Comparison of ENCODE assay signal across 13 mouse cellular contexts in genomic region chr2:161185122-161185521, GRCm38 (mm10).
DNase-seq lines count a peak whose midpoint lies in the region; ATAC-seq and TF ChIP-seq lines count a peak whose summit lies in the region.
"Had no signal": no experiment of that assay in that cellular context is flagged by ENCODE, and none has a peak within 500 bp of the region (broad histone marks: within the 10 kb centered on the region; RNA-seq: fewer than 3 reads in every experiment).

No protein-coding gene starts in this region.

- H3K4me3 ChIP-seq in hindbrain, embryonic 11.5 days (ENCODE audit: low read depth, low read length), result no peak overlapping the region
- H3K4me3 ChIP-seq in hindbrain, embryonic 16.5 days (ENCODE audit: low read length), result no peak overlapping the region
- no peak overlapping the region for H3K4me3 ChIP-seq in midbrain, postnatal 0 days (ENCODE audit: low read depth, low read length)
- H3K4me3 ChIP-seq in midbrain, embryonic 11.5 days (ENCODE audit: low read depth, low read length), result no peak overlapping the region
- H3K4me3 ChIP-seq in stomach, postnatal 0 days (ENCODE audit: low read depth, low read length), result no peak overlapping the region
- H3K4me3 ChIP-seq: hindbrain, embryonic 13.5 days; liver, embryonic 13.5 days had no signal

- H3K27me3 ChIP-seq in hindbrain, embryonic 11.5 days (ENCODE audit: control insufficient read depth, insufficient read depth, low read length), result no peaks in the 10 kb centered on the region
- no peaks in the 10 kb centered on the region for H3K27me3 ChIP-seq in hindbrain, embryonic 16.5 days (replicated peaks; ENCODE audit: control insufficient read depth, insufficient read depth, low read length)
- no peaks in the 10 kb centered on the region for H3K27me3 ChIP-seq in midbrain, postnatal 0 days (ENCODE audit: insufficient read depth, low read length)
- no peaks in the 10 kb centered on the region for H3K27me3 ChIP-seq in midbrain, embryonic 11.5 days (ENCODE audit: control insufficient read depth, insufficient read depth, low read length)
- no peaks in the 10 kb centered on the region for H3K27me3 ChIP-seq in stomach, postnatal 0 days (ENCODE audit: control insufficient read depth, insufficient read depth, low read length)
- H3K27me3 ChIP-seq: hindbrain, embryonic 13.5 days; liver, embryonic 13.5 days had no signal

- peak; percentile 95 for TF ChIP-seq CTCF in midbrain, postnatal 0 days (IDR thresholded peaks at IDR 0.05)
- peak; percentile 88 for TF ChIP-seq CTCF in stomach, postnatal 0 days (IDR thresholded peaks at IDR 0.05; ENCODE audit: low read depth)

- H3K9ac ChIP-seq in hindbrain, embryonic 11.5 days (ENCODE audit: low read depth, low read length), result no peak overlapping the region
- H3K9ac ChIP-seq in hindbrain, embryonic 16.5 days (ENCODE audit: low read depth, low read length), result no peak overlapping the region
- H3K9ac ChIP-seq in midbrain, postnatal 0 days (replicated peaks; ENCODE audit: low read length, poor library complexity, severe bottlenecking), result no peak overlapping the region
- H3K9ac ChIP-seq in midbrain, embryonic 11.5 days (ENCODE audit: low read length), result no peak overlapping the region
- H3K9ac ChIP-seq in stomach, postnatal 0 days (ENCODE audit: low read length), result no peak overlapping the region
- H3K9ac ChIP-seq: hindbrain, embryonic 13.5 days; liver, embryonic 13.5 days had no signal

- H3K9me3 ChIP-seq in hindbrain, embryonic 11.5 days (ENCODE audit: control insufficient read depth, low read length), result no peaks in the 10 kb centered on the region
- H3K9me3 ChIP-seq in hindbrain, embryonic 16.5 days (ENCODE audit: control insufficient read depth, low read length), result no peaks in the 10 kb centered on the region
- H3K9me3 ChIP-seq in midbrain, postnatal 0 days (ENCODE audit: low read length), result no peaks in the 10 kb centered on the region
- H3K9me3 ChIP-seq in midbrain, embryonic 11.5 days (ENCODE audit: control insufficient read depth, low read length), result no peaks in the 10 kb centered on the region
- no peaks in the 10 kb centered on the region for H3K9me3 ChIP-seq in stomach, postnatal 0 days (ENCODE audit: control insufficient read depth, low read length)
- H3K9me3 ChIP-seq: hindbrain, embryonic 13.5 days; liver, embryonic 13.5 days had no signal

- H3K36me3 ChIP-seq in hindbrain, embryonic 11.5 days (ENCODE audit: control insufficient read depth, insufficient read depth, low read length), result no peaks in the 10 kb centered on the region
- no peaks in the 10 kb centered on the region for H3K36me3 ChIP-seq in hindbrain, embryonic 16.5 days (ENCODE audit: control insufficient read depth, insufficient read depth, low read length)
- no peaks in the 10 kb centered on the region for H3K36me3 ChIP-seq in midbrain, postnatal 0 days (ENCODE audit: insufficient read depth, low read length)
- H3K36me3 ChIP-seq in midbrain, embryonic 11.5 days (ENCODE audit: control insufficient read depth, insufficient read depth, low read length), result no peaks in the 10 kb centered on the region
- no peaks in the 10 kb centered on the region for H3K36me3 ChIP-seq in stomach, postnatal 0 days (ENCODE audit: control insufficient read depth, insufficient read depth, low read length)
- H3K36me3 ChIP-seq: hindbrain, embryonic 13.5 days; liver, embryonic 13.5 days had no signal

- no peak overlapping the region for H3K4me2 ChIP-seq in hindbrain, embryonic 11.5 days (replicated peaks; ENCODE audit: low read depth, low read length)
- H3K4me2 ChIP-seq in hindbrain, embryonic 16.5 days (ENCODE audit: low read length), result no peak overlapping the region
- no peak overlapping the region for H3K4me2 ChIP-seq in midbrain, postnatal 0 days (ENCODE audit: low read depth, low read length, poor library complexity, severe bottlenecking)
- H3K4me2 ChIP-seq in midbrain, embryonic 11.5 days, result no peak overlapping the region
- H3K4me2 ChIP-seq in stomach, postnatal 0 days (replicated peaks; ENCODE audit: low read depth), result no peak overlapping the region
- H3K4me2 ChIP-seq: hindbrain, embryonic 13.5 days; liver, embryonic 13.5 days had no signal

- H3K27ac ChIP-seq in hindbrain, embryonic 11.5 days (ENCODE audit: low read depth, low read length), result no peak overlapping the region
- no peak overlapping the region for H3K27ac ChIP-seq in hindbrain, embryonic 16.5 days (ENCODE audit: low read depth, low read length)
- no peak overlapping the region for H3K27ac ChIP-seq in midbrain, postnatal 0 days (ENCODE audit: low read depth, low read length)
- no peak overlapping the region for H3K27ac ChIP-seq in midbrain, embryonic 11.5 days (ENCODE audit: low read depth, low read length)
- H3K27ac ChIP-seq in stomach, postnatal 0 days (replicated peaks), result no peak overlapping the region
- H3K27ac ChIP-seq: hindbrain, embryonic 13.5 days; liver, embryonic 13.5 days had no signal

- H3K4me1 ChIP-seq in hindbrain, embryonic 11.5 days (replicated peaks; ENCODE audit: control insufficient read depth, insufficient read depth, low read length), result no peaks in the 10 kb centered on the region
- H3K4me1 ChIP-seq in hindbrain, embryonic 16.5 days (ENCODE audit: control insufficient read depth, insufficient read depth, low read depth, low read length), result no peaks in the 10 kb centered on the region
- no peaks in the 10 kb centered on the region for H3K4me1 ChIP-seq in midbrain, postnatal 0 days (ENCODE audit: insufficient read depth, low read length)
- H3K4me1 ChIP-seq in midbrain, embryonic 11.5 days (ENCODE audit: control insufficient read depth, insufficient read depth, low read length), result no peaks in the 10 kb centered on the region
- no peaks in the 10 kb centered on the region for H3K4me1 ChIP-seq in stomach, postnatal 0 days (replicated peaks; ENCODE audit: control insufficient read depth, insufficient read depth)
- H3K4me1 ChIP-seq: hindbrain, embryonic 13.5 days; liver, embryonic 13.5 days had no signal

- TF ChIP-seq EP300 in stomach, postnatal 0 days (optimal IDR thresholded peaks at IDR 0.05), result no peak

- DNase-seq in hindbrain, embryonic 11.5 days (ENCODE audit: low spot score), result peak; percentile 18
- peak; percentile 34 for DNase-seq in midbrain, postnatal 0 days (ENCODE audit: low spot score)
- DNase-seq in midbrain, embryonic 11.5 days (ENCODE audit: low spot score, missing footprints), result no peak
- peak; percentile 10 for DNase-seq in c-Kit-positive CD71-positive TER-119-positive erythroid progenitor cells, embryonic 14.5 days (ENCODE audit: low spot score)
- no peak for DNase-seq in stomach, postnatal 0 days (ENCODE audit: low spot score)
- no peak for DNase-seq in spleen, postnatal 36 days (ENCODE audit: low spot score in 2 of 2)
- DNase-seq in cerebellum, adult 9-11 months, result no peak
- DNase-seq: layer of hippocampus, adult 9-11 months; liver, embryonic 13.5 days; right cerebral cortex, postnatal 4 days; thymus, postnatal 14 days had no signal

- no peak for ATAC-seq in hindbrain, embryonic 11.5 days (ENCODE audit: low FRiP score)
- ATAC-seq in hindbrain, embryonic 16.5 days, result no peak
- no peak for ATAC-seq in midbrain, postnatal 0 days (ENCODE audit: low FRiP score)
- ATAC-seq in midbrain, embryonic 11.5 days (ENCODE audit: low FRiP score), result no peak
- no peak for ATAC-seq in stomach, postnatal 0 days (ENCODE audit: low FRiP score, low TSS enrichment)

Comparison
In these comparisons a context has a peak if more than half of its experiments do, and no peak if none do; other contexts are left out.
1. DNase-seq: peak in hindbrain, embryonic 11.5 days (single experiment), midbrain, postnatal 0 days (single experiment) and c-Kit-positive CD71-positive TER-119-positive erythroid progenitor cells, embryonic 14.5 days (single experiment); none in midbrain, embryonic 11.5 days (single experiment), stomach, postnatal 0 days (single experiment), spleen, postnatal 36 days (0 of 2) and cerebellum, adult 9-11 months (single experiment).